17 mouse cellular contexts compared by ENCODE assay signal in genomic region chr5:28876199-28876598, GRCm38 (mm10).
"Had no signal": no experiment of that assay in that cellular context is flagged by ENCODE, and none has a peak within 500 bp of the region (broad histone marks: within the 10 kb centered on the region; RNA-seq: fewer than 3 reads in every experiment).

No protein-coding gene starts in this region.

- H3K36me3 ChIP-seq: midbrain, embryonic 10.5 days; neural tube, embryonic 13.5 days; neural tube, embryonic 15.5 days had no signal

- H3K9ac ChIP-seq: lung, embryonic 14.5 days; neural tube, embryonic 13.5 days; neural tube, embryonic 15.5 days had no signal

- ATAC-seq: midbrain, embryonic 16.5 days had no signal

- DNase-seq: lung, adult 18-20 months; lung, embryonic 14.5 days; lung, postnatal 10 days; lung, postnatal 4 days; retina, postnatal 1 day; right cerebral cortex, adult 18-20 months; right cerebral cortex, postnatal 25 days; right cerebral cortex, postnatal 4 days; spleen, adult 18-20 months; thymus, adult 18-20 months; thymus, postnatal 14 days; thymus, postnatal 36 days had no signal

- H3K27ac ChIP-seq: midbrain, embryonic 10.5 days; neural tube, embryonic 13.5 days; neural tube, embryonic 15.5 days had no signal

- H3K4me1 ChIP-seq: neural tube, embryonic 13.5 days; neural tube, embryonic 15.5 days had no signal

- H3K9me3 ChIP-seq: midbrain, embryonic 10.5 days; neural tube, embryonic 13.5 days; neural tube, embryonic 15.5 days had no signal

- H3K4me2 ChIP-seq: lung, embryonic 14.5 days; neural tube, embryonic 13.5 days; neural tube, embryonic 15.5 days had no signal

- H3K27me3 ChIP-seq: neural tube, embryonic 13.5 days; neural tube, embryonic 15.5 days had no signal

- H3K4me3 ChIP-seq: midbrain, embryonic 10.5 days; myocyte; neural tube, embryonic 13.5 days; neural tube, embryonic 15.5 days had no signal
